Mouse (Mus musculus): ENCODE results near the gene Ttc27. TPM values are rescaled to one million over a fixed set of nuclear protein-coding genes. Genes with fewer than 3 reads are reported as not detected.

The Ttc27 gene
- polyA plus RNA-seq, 1 experiment: 58.9 TPM

GRCm38 (mm10) chr17:74802765-74803164, 85.2 kb downstream of the Ttc27 start:
- TF ChIP-seq EP300 (IDR thresholded peaks at IDR 0.05; ENCODE audit: insufficient read depth, low read depth, low read length) (no peak), POLR2A (IDR thresholded peaks at IDR 0.05; ENCODE audit: insufficient read depth, low read length) (no peak), CTCF (IDR thresholded peaks at IDR 0.05; ENCODE audit: low read depth, low read length) (no peak)
- Histone ChIP-seq H3K27ac (ENCODE audit: insufficient read depth, low read length) (no peak overlapping the region), H3K4me3 (ENCODE audit: low read depth, low read length) (no peak overlapping the region), H3K36me3 (ENCODE audit: control insufficient read depth, insufficient read depth, low read length, poor library complexity, severe bottlenecking) (no peaks in the 10 kb centered on the region; the same call in 1 of the 2 replicates), H3K27me3 (ENCODE audit: control insufficient read depth, insufficient read depth, low read length, poor library complexity, severe bottlenecking) (no peaks in the 10 kb centered on the region), H3K4me1 (ENCODE audit: control insufficient read depth, insufficient read depth, low read length) (no peaks in the 10 kb centered on the region), H3K9ac (ENCODE audit: low read depth, poor library complexity, severe bottlenecking) (no peak overlapping the region), H3K9me3 (replicated peaks; ENCODE audit: control insufficient read depth, insufficient read depth, low read length, poor library complexity, severe bottlenecking) (no peaks in the 10 kb centered on the region)

DNA sequence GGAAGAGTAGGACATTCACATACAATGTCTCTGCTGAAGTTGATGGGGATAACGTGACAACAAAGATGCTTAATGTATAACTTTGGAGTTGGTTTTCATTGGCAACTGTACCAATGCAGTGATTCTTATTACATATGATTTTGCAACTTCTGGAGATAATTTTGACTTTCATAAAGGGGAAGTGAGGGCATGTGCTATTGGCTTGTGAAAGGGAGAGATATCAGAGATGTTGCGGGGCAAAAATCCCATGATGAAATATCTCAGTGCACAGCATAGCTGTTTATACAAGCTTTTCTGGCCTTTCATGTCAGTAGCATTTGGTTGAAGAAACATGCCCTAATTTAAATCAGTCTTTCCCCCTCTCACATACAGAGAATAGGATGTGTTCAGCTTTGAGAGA, 86.3 kb downstream of the Ttc27 start:
- Histone ChIP-seq H3K27ac (ENCODE audit: insufficient read depth, low read length) (no peak overlapping the region), H3K4me3 (ENCODE audit: low read depth, low read length) (no peak overlapping the region), H3K9ac (ENCODE audit: low read depth, poor library complexity, severe bottlenecking) (no peak overlapping the region), H3K4me1 (ENCODE audit: control insufficient read depth, insufficient read depth, low read length) (no peaks in the 10 kb centered on the region), H3K36me3 (ENCODE audit: control insufficient read depth, insufficient read depth, low read length, poor library complexity, severe bottlenecking) (no peaks in the 10 kb centered on the region; the same call in 1 of the 2 replicates), H3K27me3 (ENCODE audit: control insufficient read depth, insufficient read depth, low read length, poor library complexity, severe bottlenecking) (no peaks in the 10 kb centered on the region), H3K9me3 (replicated peaks; ENCODE audit: control insufficient read depth, insufficient read depth, low read length, poor library complexity, severe bottlenecking) (no peaks in the 10 kb centered on the region)
- TF ChIP-seq EP300 (IDR thresholded peaks at IDR 0.05; ENCODE audit: insufficient read depth, low read depth, low read length) (no peak), CTCF (IDR thresholded peaks at IDR 0.05; ENCODE audit: low read depth, low read length) (no peak), POLR2A (IDR thresholded peaks at IDR 0.05; ENCODE audit: insufficient read depth, low read length) (no peak)

DNA sequence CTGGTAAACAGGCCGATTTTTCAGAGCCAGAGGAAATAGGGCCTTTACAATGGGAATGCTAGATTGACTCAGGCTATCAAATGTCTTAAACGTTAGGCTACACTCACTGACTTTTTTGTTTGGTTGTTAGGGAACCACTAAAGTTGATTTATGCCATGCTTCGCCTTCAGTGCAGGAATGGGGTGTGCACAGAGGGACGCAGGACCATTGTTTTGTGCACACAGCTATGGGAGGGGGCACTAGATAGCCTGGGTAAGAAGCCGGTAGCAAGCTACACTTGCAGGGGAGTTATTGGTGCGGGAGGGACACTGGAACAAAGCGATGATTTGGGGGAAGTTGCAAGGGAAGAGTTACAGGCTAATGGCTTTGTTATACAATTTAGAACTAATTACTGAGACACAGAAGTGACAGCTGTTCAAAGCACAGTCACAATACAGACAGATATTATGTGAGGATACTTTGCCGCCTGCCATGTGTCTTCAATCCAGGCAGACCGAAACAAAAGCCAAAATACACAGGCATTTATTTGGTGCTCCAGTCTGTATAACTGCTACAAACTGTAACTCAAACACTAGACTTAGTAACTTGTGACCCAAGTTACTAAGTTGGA, 86.9 kb downstream of the Ttc27 start:
- no peak overlapping the region for H3K27ac ChIP-seq (ENCODE audit: insufficient read depth, low read length)
- no peaks in the 10 kb centered on the region for H3K27me3 ChIP-seq (ENCODE audit: control insufficient read depth, insufficient read depth, low read length, poor library complexity, severe bottlenecking)
- H3K4me1 ChIP-seq (ENCODE audit: control insufficient read depth, insufficient read depth, low read length): no peaks in the 10 kb centered on the region
- H3K36me3 ChIP-seq (ENCODE audit: control insufficient read depth, insufficient read depth, low read length, poor library complexity, severe bottlenecking): no peaks in the 10 kb centered on the region; the same call in 1 of the 2 replicates
- H3K9me3 ChIP-seq (replicated peaks; ENCODE audit: control insufficient read depth, insufficient read depth, low read length, poor library complexity, severe bottlenecking): no peaks in the 10 kb centered on the region
- no peak overlapping the region for H3K4me3 ChIP-seq (ENCODE audit: low read depth, low read length)
- no peak overlapping the region for H3K9ac ChIP-seq (ENCODE audit: low read depth, poor library complexity, severe bottlenecking)
- TF ChIP-seq EP300 (IDR thresholded peaks at IDR 0.05; ENCODE audit: insufficient read depth, low read depth, low read length): no peak
- TF ChIP-seq CTCF (IDR thresholded peaks at IDR 0.05; ENCODE audit: low read depth, low read length): no peak
- no peak for TF ChIP-seq POLR2A (IDR thresholded peaks at IDR 0.05; ENCODE audit: insufficient read depth, low read length)

DNA sequence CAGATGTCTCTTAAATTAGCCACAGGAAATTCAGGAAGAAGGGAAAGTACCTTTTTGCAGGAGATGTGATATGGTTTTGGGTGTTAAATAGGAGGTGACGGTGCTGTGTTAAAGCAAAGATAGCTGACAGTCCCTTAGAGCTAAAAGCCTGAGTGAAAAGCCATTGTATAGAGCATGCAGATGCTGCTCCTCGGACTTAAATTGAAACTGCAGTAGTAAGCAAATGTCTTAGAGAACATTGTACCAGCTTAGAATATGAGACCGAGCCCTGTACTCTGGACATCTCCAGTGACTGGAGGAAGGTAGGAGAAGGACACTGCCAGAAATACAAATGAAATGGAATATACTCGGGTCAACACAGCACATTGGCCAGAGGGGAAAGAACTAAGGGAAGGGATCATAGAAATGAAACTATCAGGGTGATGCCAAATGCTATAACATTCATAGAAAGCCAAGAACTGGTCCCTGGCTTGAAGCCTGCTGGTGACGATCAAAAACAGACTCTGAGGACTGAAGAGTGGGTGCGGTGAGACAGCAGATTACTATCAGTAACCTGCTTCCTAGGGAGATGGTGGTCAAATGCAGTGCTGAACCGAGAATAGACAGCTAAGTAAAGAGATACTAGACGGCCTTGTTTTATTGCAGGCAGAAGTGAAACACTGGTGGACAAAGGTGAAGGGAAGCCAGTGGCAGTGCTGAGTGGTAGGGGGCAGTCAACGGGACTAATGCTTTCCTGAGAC, 90.1 kb downstream of the Ttc27 start:
- Histone ChIP-seq H3K4me3 (ENCODE audit: low read depth, low read length) (no peak overlapping the region), H3K9ac (ENCODE audit: low read depth, poor library complexity, severe bottlenecking) (no peak overlapping the region), H3K9me3 (replicated peaks; ENCODE audit: control insufficient read depth, insufficient read depth, low read length, poor library complexity, severe bottlenecking) (no peaks in the 10 kb centered on the region), H3K27me3 (ENCODE audit: control insufficient read depth, insufficient read depth, low read length, poor library complexity, severe bottlenecking) (no peaks in the 10 kb centered on the region), H3K27ac (ENCODE audit: insufficient read depth, low read length) (no peak overlapping the region), H3K4me1 (ENCODE audit: control insufficient read depth, insufficient read depth, low read length) (no peaks in the 10 kb centered on the region), H3K36me3 (ENCODE audit: control insufficient read depth, insufficient read depth, low read length, poor library complexity, severe bottlenecking) (no peaks in the 10 kb centered on the region)
- no peak for TF ChIP-seq EP300 (IDR thresholded peaks at IDR 0.05; ENCODE audit: insufficient read depth, low read depth, low read length)
- no peak for TF ChIP-seq POLR2A (IDR thresholded peaks at IDR 0.05; ENCODE audit: insufficient read depth, low read length)
- TF ChIP-seq CTCF (IDR thresholded peaks at IDR 0.05; ENCODE audit: low read depth, low read length): no peak

GRCm38 (mm10) chr17:74808330-74808729, 90.8 kb downstream of the Ttc27 start:
- H3K36me3 ChIP-seq (ENCODE audit: control insufficient read depth, insufficient read depth, low read length, poor library complexity, severe bottlenecking): no peaks in the 10 kb centered on the region
- no peaks in the 10 kb centered on the region for H3K9me3 ChIP-seq (replicated peaks; ENCODE audit: control insufficient read depth, insufficient read depth, low read length, poor library complexity, severe bottlenecking)
- no peaks in the 10 kb centered on the region for H3K4me1 ChIP-seq (ENCODE audit: control insufficient read depth, insufficient read depth, low read length)
- no peak overlapping the region for H3K9ac ChIP-seq (ENCODE audit: low read depth, poor library complexity, severe bottlenecking)
- H3K4me3 ChIP-seq (ENCODE audit: low read depth, low read length): no peak overlapping the region
- no peak overlapping the region for H3K27ac ChIP-seq (ENCODE audit: insufficient read depth, low read length)
- TF ChIP-seq CTCF (IDR thresholded peaks at IDR 0.05; ENCODE audit: low read depth, low read length) (no peak), POLR2A (IDR thresholded peaks at IDR 0.05; ENCODE audit: insufficient read depth, low read length) (no peak), EP300 (IDR thresholded peaks at IDR 0.05; ENCODE audit: insufficient read depth, low read depth, low read length) (no peak)
- no peaks in the 10 kb centered on the region for H3K27me3 ChIP-seq (ENCODE audit: control insufficient read depth, insufficient read depth, low read length, poor library complexity, severe bottlenecking)

DNA sequence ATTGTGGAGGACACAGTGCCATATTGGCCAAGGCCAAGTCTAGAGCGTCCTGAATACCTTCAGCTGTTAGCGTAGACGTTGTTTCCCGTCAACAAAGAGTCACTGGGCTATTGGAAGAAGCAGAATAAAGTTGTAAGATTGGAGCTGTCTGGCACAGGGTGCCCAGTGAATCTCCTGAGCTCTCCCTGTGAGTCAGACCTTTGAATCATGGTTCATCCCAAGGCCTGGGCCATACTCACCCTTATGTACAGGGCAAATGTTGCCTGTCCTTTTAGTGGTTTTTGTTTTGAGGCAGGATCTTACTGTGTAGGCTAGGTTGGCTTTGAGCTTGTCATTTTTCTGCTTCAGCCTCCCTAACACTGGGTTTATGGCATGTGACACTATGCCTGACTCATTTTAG, 91.4 kb downstream of the Ttc27 start:
- no peaks in the 10 kb centered on the region for H3K36me3 ChIP-seq (ENCODE audit: control insufficient read depth, insufficient read depth, low read length, poor library complexity, severe bottlenecking)
- no peaks in the 10 kb centered on the region for H3K9me3 ChIP-seq (replicated peaks; ENCODE audit: control insufficient read depth, insufficient read depth, low read length, poor library complexity, severe bottlenecking)
- TF ChIP-seq EP300 (IDR thresholded peaks at IDR 0.05; ENCODE audit: insufficient read depth, low read depth, low read length): no peak
- TF ChIP-seq POLR2A (IDR thresholded peaks at IDR 0.05; ENCODE audit: insufficient read depth, low read length): no peak
- no peak for TF ChIP-seq CTCF (IDR thresholded peaks at IDR 0.05; ENCODE audit: low read depth, low read length)

More for the DNA sequence above, 91.4 kb downstream of the Ttc27 start:
- Histone ChIP-seq H3K27ac (ENCODE audit: insufficient read depth, low read length) (no peak overlapping the region), H3K27me3 (ENCODE audit: control insufficient read depth, insufficient read depth, low read length, poor library complexity, severe bottlenecking) (no peaks in the 10 kb centered on the region), H3K4me3 (ENCODE audit: low read depth, low read length) (no peak overlapping the region), H3K4me1 (ENCODE audit: control insufficient read depth, insufficient read depth, low read length) (no peaks in the 10 kb centered on the region), H3K9ac (ENCODE audit: low read depth, poor library complexity, severe bottlenecking) (no peak overlapping the region)
